Mouse (Mus musculus) hindbrain, embryonic 11.5 days (tissue): ENCODE data around the gene Cep104. TPM values are rescaled to one million over a fixed set of nuclear protein-coding genes. Genes with fewer than 3 reads are reported as not detected.

Source experiments
- ATAC-seq: fragments of 200-750 bp; cut with Nextera tagmentation; 2 replicates; pipeline ENCODE4 v1.8.0; 2017; ENCODE audit warnings: mild to moderate bottlenecking, moderate TSS enrichment, moderate library complexity; ENCODE audit not compliant: low FRiP score
- DNase-seq: peaks from one replicate; pipeline ENCODE4 v3.0.0-alpha.2; 2015; ENCODE audit warnings: low spot score
- H3K27ac ChIP-seq: fragments of 300-500 bp; sonication (generic); 2 replicates; pipeline ENCODE4 v1.5.1; 2014; ENCODE audit warnings: mild to moderate bottlenecking, low read depth, low read length
- H3K27me3 ChIP-seq: fragments of 300-500 bp; sonication (generic); 2 replicates; pipeline ENCODE4 v1.6.1; 2014; ENCODE audit warnings: mild to moderate bottlenecking, low read length, moderate library complexity, mixed read lengths; ENCODE audit not compliant: control insufficient read depth, insufficient read depth
- H3K36me3 ChIP-seq: fragments of 300-500 bp; sonication (generic); 2 replicates; pipeline ENCODE4 v1.6.1; 2014; ENCODE audit warnings: mild to moderate bottlenecking, low read length, moderate library complexity, mixed read lengths; ENCODE audit not compliant: control insufficient read depth, insufficient read depth
- H3K4me1 ChIP-seq: fragments of 300-500 bp; sonication (generic); replicated peaks from 2 replicates; pipeline ENCODE4 v1.6.1; 2014; ENCODE audit warnings: low read length, mixed read lengths; ENCODE audit not compliant: control insufficient read depth, insufficient read depth
- H3K4me2 ChIP-seq: fragments of 300-500 bp; sonication (generic); replicated peaks from 2 replicates; pipeline ENCODE4 v1.6.1; 2014; ENCODE audit warnings: mild to moderate bottlenecking, low read depth, low read length
- H3K4me3 ChIP-seq: fragments of 300-500 bp; sonication (generic); 2 replicates; pipeline ENCODE4 v1.5.1; 2014; ENCODE audit warnings: low read depth, low read length
- H3K9ac ChIP-seq: fragments of 300-500 bp; sonication (generic); 2 replicates; pipeline ENCODE4 v1.6.1; 2014; ENCODE audit warnings: low read depth, low read length
- H3K9me3 ChIP-seq: fragments of 300-500 bp; sonication (generic); 2 replicates; pipeline ENCODE4 v1.6.1; 2016; ENCODE audit warnings: low read length; ENCODE audit not compliant: control insufficient read depth
- WGBS: fragments of 180-500 bp; shearing (Covaris S2); extraction: QIAGEN DNeasy Blood & Tissue Kit; methylation state at CpG from one replicate; pipeline ENCODE4 v1.1.7; 2014; 5-methylcytosine and 5-hydroxymethylcytosine counted together
- polyA plus RNA-seq: library from polyadenylated mRNA; unstranded; fragments of >200 nt; fragmentation: Nextera tagmentation; extraction: Ambion mirVana; gene quantifications from 2 replicates; pipeline ENCODE4 v1.2.1, GENCODE M21; 2014

Cep104 gene
- polyA plus RNA-seq, 1 experiment from 2014 or later, result 16.8 TPM

- DNase-seq, result no peak
- Histone ChIP-seq H3K9ac (no peak overlapping the region), H3K9me3 (no peaks in the 10 kb centered on the region), H3K4me3 (no peak overlapping the region), H3K4me1 (peaks cover 3% of the 10 kb centered on the region; the same call in 1 of the 2 replicates), H3K27me3 (no peaks in the 10 kb centered on the region), H3K4me2 (no peak overlapping the region), H3K36me3 (no peaks in the 10 kb centered on the region; the same call in 1 of the 2 replicates), H3K27ac (no peak overlapping the region)
- no peak for ATAC-seq
- WGBS, result 86% methylated on average over 4 of the region's 4 CpGs
Measured at GRCm38 (mm10) chr4:154007759-154008158, 32.8 kb downstream of the Cep104 start.

- H3K4me2 ChIP-seq, result peak overlapping the region; percentile 95
- ATAC-seq, result peak; percentile 61
- H3K4me1 ChIP-seq, result peaks cover 6% of the 10 kb centered on the region; the same call in 1 of the 2 replicates
- H3K4me3 ChIP-seq, result peak overlapping the region; percentile 99
- no peak overlapping the region for H3K27ac ChIP-seq
- no peak for DNase-seq
- WGBS, result 28% methylated on average over 13 of the region's 13 CpGs
- H3K36me3 ChIP-seq, result 0 out of 2 replicates have a peak, but pooled peaks cover 4% of the 10 kb centered on the region
- H3K9ac ChIP-seq, result peak overlapping the region; percentile 91
- H3K27me3 ChIP-seq, result no peaks in the 10 kb centered on the region
- H3K9me3 ChIP-seq, result no peaks in the 10 kb centered on the region
Measured at GRCm38 (mm10) chr4:154010907-154011645, 36.1 kb downstream of the Cep104 start.

- 0% methylated on average over 49 of the region's 59 CpGs for WGBS
- peak; percentile 91 for DNase-seq
- H3K9ac ChIP-seq, result peak within 1 kb of the TSS; percentile 91
- ATAC-seq, result peak; percentile 93
- peak within 1 kb of the TSS; percentile 95 for H3K4me2 ChIP-seq
- H3K36me3 ChIP-seq, result peaks cover 4% of the 10 kb centered on the region; the same call in 1 of the 2 replicates
- peak within 1 kb of the TSS; percentile 48; the same call in 1 of the 2 replicates for H3K27ac ChIP-seq
- H3K4me3 ChIP-seq, result peak within 1 kb of the TSS; percentile 99
- peaks cover 6% of the 10 kb centered on the region; the same call in 1 of the 2 replicates for H3K4me1 ChIP-seq
- no peaks in the 10 kb centered on the region for H3K27me3 ChIP-seq
- no peaks in the 10 kb centered on the region for H3K9me3 ChIP-seq
Measured at GRCm38 (mm10) chr4:154011646-154012089, 36.7 kb downstream of the Cep104 start, which contains the start of gene Lrrc47. Lrrc47 (plus strand) TSS chr4:154011731.

- Histone ChIP-seq H3K27ac (peak overlapping the region; percentile 48; the same call in 1 of the 2 replicates), H3K9me3 (no peaks in the 10 kb centered on the region), H3K27me3 (no peaks in the 10 kb centered on the region), H3K36me3 (peaks cover 7% of the 10 kb centered on the region; the same call in 1 of the 2 replicates), H3K4me3 (peak overlapping the region; percentile 99), H3K4me1 (peaks cover 6% of the 10 kb centered on the region; the same call in 1 of the 2 replicates), H3K4me2 (peak overlapping the region; percentile 95), H3K9ac (peak overlapping the region; percentile 91)
- DNase-seq (peak; percentile 22), ATAC-seq (no peak)
- 3% methylated on average over 54 of the region's 55 CpGs for WGBS
Measured at GRCm38 (mm10) chr4:154012132-154012882, 37.3 kb downstream of the Cep104 start.

- H3K27ac ChIP-seq, result no peak overlapping the region
- ATAC-seq (no peak), DNase-seq (no peak)
- H3K27me3 ChIP-seq, result no peaks in the 10 kb centered on the region
- WGBS, result 93% methylated on average over 11 of the region's 11 CpGs
- H3K4me1 ChIP-seq, result peaks cover 6% of the 10 kb centered on the region; the same call in 1 of the 2 replicates
- H3K4me2 ChIP-seq, result no peak overlapping the region
- no peak overlapping the region for H3K4me3 ChIP-seq
- H3K36me3 ChIP-seq, result peaks cover 7% of the 10 kb centered on the region
- no peaks in the 10 kb centered on the region for H3K9me3 ChIP-seq
- H3K9ac ChIP-seq, result no peak overlapping the region
Measured at GRCm38 (mm10) chr4:154015476-154015875, 40.5 kb downstream of the Cep104 start.

- Histone ChIP-seq H3K9me3 (no peaks in the 10 kb centered on the region), H3K36me3 (peaks cover 7% of the 10 kb centered on the region), H3K27ac (no peak overlapping the region), H3K4me3 (no peak overlapping the region), H3K27me3 (no peaks in the 10 kb centered on the region; the same call in 1 of the 2 replicates), H3K4me1 (no peaks in the 10 kb centered on the region), H3K4me2 (no peak overlapping the region), H3K9ac (no peak overlapping the region)
- DNase-seq, result peak; percentile 31
- ATAC-seq, result no peak
- 76% methylated on average over 7 of the region's 7 CpGs for WGBS
Measured at GRCm38 (mm10) chr4:154019571-154019970, 44.6 kb downstream of the Cep104 start.

- Histone ChIP-seq H3K27me3 (peaks cover 7% of the 10 kb centered on the region; the same call in 1 of the 2 replicates), H3K4me3 (no peak overlapping the region), H3K36me3 (peaks cover 4% of the 10 kb centered on the region), H3K9ac (no peak overlapping the region), H3K4me2 (no peak overlapping the region), H3K4me1 (peaks cover 6% of the 10 kb centered on the region; the same call in 1 of the 2 replicates), H3K27ac (no peak overlapping the region), H3K9me3 (no peaks in the 10 kb centered on the region)
- ATAC-seq (no peak), DNase-seq (no peak)
- 94% methylated on average over 9 of the region's 9 CpGs for WGBS
Measured at GRCm38 (mm10) chr4:154021432-154021831, 46.4 kb downstream of the Cep104 start.

GRCm38 (mm10) chr4:154022407-154022806, 47.4 kb downstream of the Cep104 start:
- no peak for ATAC-seq
- 79% methylated on average over 4 of the region's 4 CpGs for WGBS

More at GRCm38 (mm10) chr4:154022407-154022806, 47.4 kb downstream of the Cep104 start:
- Histone ChIP-seq H3K36me3 (no peaks in the 10 kb centered on the region; the same call in none of the 2 replicates), H3K4me2 (no peak overlapping the region), H3K27me3 (peaks cover 7% of the 10 kb centered on the region; the same call in 1 of the 2 replicates), H3K4me1 (peaks cover 6% of the 10 kb centered on the region; the same call in 1 of the 2 replicates), H3K9ac (no peak overlapping the region), H3K27ac (no peak overlapping the region), H3K4me3 (no peak overlapping the region), H3K9me3 (no peaks in the 10 kb centered on the region)
- DNase-seq, result no peak
